Comparison of ENCODE assay signal across 20 mouse cellular contexts in genomic region chr2:4512607-4513006, GRCm38 (mm10).
DNase-seq lines count a peak whose midpoint lies in the region; ATAC-seq and TF ChIP-seq lines count a peak whose summit lies in the region.
"Had no signal": no experiment of that assay in that cellular context is flagged by ENCODE, and none has a peak within 500 bp of the region (broad histone marks: within the 10 kb centered on the region; RNA-seq: fewer than 3 reads in every experiment).

No protein-coding gene starts in this region.

- no peak overlapping the region for H3K27ac ChIP-seq in hindbrain, embryonic 12.5 days
- H3K27ac ChIP-seq in hindbrain, embryonic 13.5 days: no peak overlapping the region
- H3K27ac ChIP-seq: embryonic facial prominence, embryonic 12.5 days; heart, adult 2 months had no signal

- 52% methylated on average over 14 of the region's 14 CpGs for WGBS in hindbrain, embryonic 12.5 days
- whole genome bisulfite sequencing in hindbrain, embryonic 13.5 days: 54% methylated on average over 14 of the region's 14 CpGs

- H3K9ac ChIP-seq in hindbrain, embryonic 12.5 days: no peak overlapping the region
- no peak overlapping the region for H3K9ac ChIP-seq in hindbrain, embryonic 13.5 days
- H3K9ac ChIP-seq: embryonic facial prominence, embryonic 12.5 days had no signal

- DNase-seq in left cerebral cortex, postnatal 4 days: peak; percentile 26
- no peak for DNase-seq in left cerebral cortex, adult 11 months (ENCODE audit: low spot score)
- peak; percentile 61 for DNase-seq in brain, embryonic 14.5 days (ENCODE audit: low read depth)
- DNase-seq in kidney, postnatal 36 days: peak; percentile 31 to 54
- DNase-seq in layer of hippocampus, adult 9-10 months (ENCODE audit: low spot score): no peak
- DNase-seq in frontal cortex, postnatal 25 days (ENCODE audit: low spot score in 2 of 2): no peak
- DNase-seq: adrenal gland, adult 2 months; cerebellum, adult 18-20 months; gastrocnemius, postnatal 14 days; heart, adult 2 months; layer of hippocampus, postnatal 36 days; lung, adult 2 months; right cerebral cortex, adult 18-20 months; thymus, adult 18-20 months had no signal

- intact Hi-C loops in left cerebral cortex, postnatal 4 days (cut with DNase I): no loop called here

- H3K36me3 ChIP-seq in hindbrain, embryonic 12.5 days: peaks cover 10% of the 10 kb centered on the region
- peaks cover 13% of the 10 kb centered on the region for H3K36me3 ChIP-seq in hindbrain, embryonic 13.5 days
- H3K36me3 ChIP-seq: G1E had no signal

- TF ChIP-seq CTCF in brain, embryonic 14.5 days (IDR thresholded peaks at IDR 0.05; ENCODE audit: borderline replicate concordance, extremely low read depth, insufficient read depth, insufficient read length): no peak

- H3K27me3 ChIP-seq in hindbrain, embryonic 12.5 days: no peaks in the 10 kb centered on the region
- no peaks in the 10 kb centered on the region for H3K27me3 ChIP-seq in hindbrain, embryonic 13.5 days
- H3K27me3 ChIP-seq: embryonic facial prominence, embryonic 12.5 days had no signal

- H3K9me3 ChIP-seq in hindbrain, embryonic 12.5 days (replicated peaks): no peaks in the 10 kb centered on the region
- H3K9me3 ChIP-seq in hindbrain, embryonic 13.5 days: no peaks in the 10 kb centered on the region
- H3K9me3 ChIP-seq: embryonic facial prominence, embryonic 12.5 days; G1E had no signal

- H3K4me1 ChIP-seq in hindbrain, embryonic 12.5 days: peaks cover 17% of the 10 kb centered on the region
- peaks cover 46% of the 10 kb centered on the region for H3K4me1 ChIP-seq in hindbrain, embryonic 13.5 days (replicated peaks)

- TF ChIP-seq POLR2A in brain, embryonic 14.5 days (IDR thresholded peaks at IDR 0.05; ENCODE audit: borderline replicate concordance, extremely low read depth, insufficient read depth, insufficient read length, poor library complexity, severe bottlenecking): no peak

- H3K4me2 ChIP-seq in hindbrain, embryonic 12.5 days (replicated peaks): no peak overlapping the region
- no peak overlapping the region for H3K4me2 ChIP-seq in hindbrain, embryonic 13.5 days
- H3K4me2 ChIP-seq: embryonic facial prominence, embryonic 12.5 days; liver, embryonic 11.5 days had no signal

- ATAC-seq in hindbrain, embryonic 12.5 days (ENCODE audit: low FRiP score): peak; percentile 17; the same call in 1 of the 2 replicates
- ATAC-seq in hindbrain, embryonic 13.5 days (ENCODE audit: low FRiP score): no peak
- ATAC-seq: midbrain, embryonic 16.5 days had no signal

- H3K4me3 ChIP-seq in hindbrain, embryonic 12.5 days: no peak overlapping the region
- no peak overlapping the region for H3K4me3 ChIP-seq in hindbrain, embryonic 13.5 days
- H3K4me3 ChIP-seq: embryonic facial prominence, embryonic 12.5 days; heart, adult 2 months had no signal

Comparison
In these comparisons a context has a peak if more than half of its experiments do, and no peak if none do; other contexts are left out.
1. DNase-seq: peak in left cerebral cortex, postnatal 4 days (single experiment), brain, embryonic 14.5 days (single experiment) and kidney, postnatal 36 days (2 of 2); none in left cerebral cortex, adult 11 months (single experiment), layer of hippocampus, adult 9-10 months (single experiment) and frontal cortex, postnatal 25 days (0 of 2).